11 mouse cellular contexts compared by ENCODE assay signal in genomic region chr6:51876841-51877553, GRCm38 (mm10).
DNase-seq lines count a peak whose midpoint lies in the region; ATAC-seq and TF ChIP-seq lines count a peak whose summit lies in the region.
"Had no signal": no experiment of that assay in that cellular context is flagged by ENCODE, and none has a peak within 500 bp of the region (broad histone marks: within the 10 kb centered on the region; RNA-seq: fewer than 3 reads in every experiment).

No protein-coding gene starts in this region.

- no peaks in the 10 kb centered on the region for H3K27me3 ChIP-seq in heart, embryonic 12.5 days (replicated peaks)
- H3K27me3 ChIP-seq in neural tube, embryonic 11.5 days (ENCODE audit: control insufficient read depth, insufficient read depth, low read length), result no peaks in the 10 kb centered on the region
- no peaks in the 10 kb centered on the region for H3K27me3 ChIP-seq in hindbrain, postnatal 0 days (ENCODE audit: insufficient read depth, low read length)
- no peaks in the 10 kb centered on the region for H3K27me3 ChIP-seq in neural tube, embryonic 14.5 days (ENCODE audit: control insufficient read depth, insufficient read depth, low read length)
- H3K27me3 ChIP-seq in forebrain, postnatal 0 days (ENCODE audit: insufficient read depth, low read length), result no peaks in the 10 kb centered on the region; the same call in none of the 2 replicates

- TF ChIP-seq CTCF in hindbrain, postnatal 0 days (IDR thresholded peaks at IDR 0.05; ENCODE audit: low read depth), result no peak
- TF ChIP-seq CTCF in forebrain, postnatal 0 days (IDR thresholded peaks at IDR 0.05; ENCODE audit: low read depth), result no peak

- WGBS in heart, embryonic 12.5 days, result 53% methylated on average over 13 of the region's 13 CpGs
- WGBS in neural tube, embryonic 11.5 days, result 63% methylated on average over 13 of the region's 13 CpGs
- WGBS in hindbrain, postnatal 0 days, result 51% methylated on average over 13 of the region's 13 CpGs
- WGBS in neural tube, embryonic 14.5 days, result 35% methylated on average over 13 of the region's 13 CpGs
- 75% methylated on average over 13 of the region's 13 CpGs for whole genome bisulfite sequencing in forebrain, postnatal 0 days

- no peaks in the 10 kb centered on the region for H3K9me3 ChIP-seq in heart, embryonic 12.5 days (replicated peaks)
- H3K9me3 ChIP-seq in neural tube, embryonic 11.5 days (ENCODE audit: control insufficient read depth, low read length), result no peaks in the 10 kb centered on the region
- H3K9me3 ChIP-seq in hindbrain, postnatal 0 days (ENCODE audit: low read length), result no peaks in the 10 kb centered on the region
- no peaks in the 10 kb centered on the region for H3K9me3 ChIP-seq in neural tube, embryonic 14.5 days (ENCODE audit: control insufficient read depth, low read length)
- no peaks in the 10 kb centered on the region for H3K9me3 ChIP-seq in forebrain, postnatal 0 days (ENCODE audit: low read length)
- H3K9me3 ChIP-seq: embryonic facial prominence, embryonic 13.5 days had no signal

- peak overlapping the region; percentile 14; the same call in 1 of the 2 replicates for H3K27ac ChIP-seq in heart, embryonic 12.5 days (ENCODE audit: poor library complexity, severe bottlenecking)
- H3K27ac ChIP-seq in neural tube, embryonic 11.5 days (ENCODE audit: low read depth, low read length), result peak overlapping the region; percentile 23
- peak overlapping the region; percentile 70 for H3K27ac ChIP-seq in hindbrain, postnatal 0 days
- H3K27ac ChIP-seq in neural tube, embryonic 14.5 days (ENCODE audit: low read depth, low read length), result peak overlapping the region; percentile 61
- H3K27ac ChIP-seq in forebrain, postnatal 0 days (ENCODE audit: low read depth, low read length), result no peak overlapping the region
- H3K27ac ChIP-seq: embryonic facial prominence, embryonic 13.5 days had no signal

- H3K36me3 ChIP-seq in heart, embryonic 12.5 days, result no peaks in the 10 kb centered on the region
- H3K36me3 ChIP-seq in neural tube, embryonic 11.5 days (ENCODE audit: control insufficient read depth, insufficient read depth, low read length), result no peaks in the 10 kb centered on the region
- H3K36me3 ChIP-seq in hindbrain, postnatal 0 days (ENCODE audit: insufficient read depth, low read length), result no peaks in the 10 kb centered on the region
- H3K36me3 ChIP-seq in neural tube, embryonic 14.5 days (ENCODE audit: control insufficient read depth, insufficient read depth, low read length), result no peaks in the 10 kb centered on the region
- H3K36me3 ChIP-seq in forebrain, postnatal 0 days (ENCODE audit: insufficient read depth), result no peaks in the 10 kb centered on the region
- H3K36me3 ChIP-seq: embryonic facial prominence, embryonic 13.5 days had no signal

- no peak overlapping the region for H3K9ac ChIP-seq in heart, embryonic 12.5 days
- peak overlapping the region; percentile 2; the same call in 1 of the 2 replicates for H3K9ac ChIP-seq in neural tube, embryonic 11.5 days (ENCODE audit: low read length)
- no peak overlapping the region for H3K9ac ChIP-seq in hindbrain, postnatal 0 days (replicated peaks; ENCODE audit: low read length)
- H3K9ac ChIP-seq in neural tube, embryonic 14.5 days (replicated peaks; ENCODE audit: low read depth, low read length), result no peak overlapping the region
- no peak overlapping the region for H3K9ac ChIP-seq in forebrain, postnatal 0 days
- H3K9ac ChIP-seq: embryonic facial prominence, embryonic 13.5 days had no signal

- no peak for ATAC-seq in heart, embryonic 12.5 days (ENCODE audit: insufficient number of reproducible peaks, low FRiP score)
- no peak for ATAC-seq in neural tube, embryonic 11.5 days (ENCODE audit: insufficient read depth, low FRiP score, low TSS enrichment)
- ATAC-seq in hindbrain, postnatal 0 days, result no peak
- no peak for ATAC-seq in neural tube, embryonic 14.5 days (ENCODE audit: low read depth)
- no peak for ATAC-seq in forebrain, postnatal 0 days

- H3K4me1 ChIP-seq in heart, embryonic 12.5 days (replicated peaks), result peaks cover 35% of the 10 kb centered on the region
- H3K4me1 ChIP-seq in neural tube, embryonic 11.5 days (ENCODE audit: control insufficient read depth, insufficient read depth, low read length), result peaks cover 26% of the 10 kb centered on the region
- peaks cover 4% of the 10 kb centered on the region for H3K4me1 ChIP-seq in hindbrain, postnatal 0 days (ENCODE audit: insufficient read depth, low read length)
- H3K4me1 ChIP-seq in neural tube, embryonic 14.5 days (ENCODE audit: control insufficient read depth, insufficient read depth, low read length), result peaks cover 15% of the 10 kb centered on the region
- H3K4me1 ChIP-seq in forebrain, postnatal 0 days (ENCODE audit: insufficient read depth), result peaks cover 3% of the 10 kb centered on the region

- no peak overlapping the region for H3K4me3 ChIP-seq in heart, embryonic 12.5 days
- H3K4me3 ChIP-seq in neural tube, embryonic 11.5 days (ENCODE audit: low read depth, low read length), result no peak overlapping the region
- H3K4me3 ChIP-seq in hindbrain, postnatal 0 days (ENCODE audit: low read length), result no peak overlapping the region
- H3K4me3 ChIP-seq in neural tube, embryonic 14.5 days (ENCODE audit: low read depth, low read length), result no peak overlapping the region
- no peak overlapping the region for H3K4me3 ChIP-seq in forebrain, postnatal 0 days (ENCODE audit: low read depth, low read length)
- H3K4me3 ChIP-seq: embryonic facial prominence, embryonic 13.5 days had no signal

- no peak for DNase-seq in heart, adult 8-10 months (ENCODE audit: low spot score)
- no peak for DNase-seq in neural tube, embryonic 11.5 days (ENCODE audit: low spot score)
- no peak for DNase-seq in neural tube, embryonic 10.5 days (ENCODE audit: extremely low spot score, low spot score)
- no peak for DNase-seq in hindbrain, postnatal 0 days (ENCODE audit: low spot score)
- no peak for DNase-seq in layer of hippocampus, adult 18-20 months (ENCODE audit: low spot score in 2 of 2)
- DNase-seq in forebrain, postnatal 0 days, result no peak
- DNase-seq: heart, postnatal 36 days; right cerebral cortex, adult 18-20 months had no signal

- no peak overlapping the region for H3K4me2 ChIP-seq in heart, embryonic 12.5 days
- H3K4me2 ChIP-seq in neural tube, embryonic 11.5 days (ENCODE audit: low read depth), result no peak overlapping the region
- no peak overlapping the region for H3K4me2 ChIP-seq in hindbrain, postnatal 0 days (ENCODE audit: low read depth, low read length)
- no peak overlapping the region for H3K4me2 ChIP-seq in neural tube, embryonic 14.5 days (ENCODE audit: low read depth, low read length)
- H3K4me2 ChIP-seq in forebrain, postnatal 0 days (ENCODE audit: low read depth), result no peak overlapping the region
- H3K4me2 ChIP-seq: embryonic facial prominence, embryonic 13.5 days had no signal
